Mouse (Mus musculus) heart, postnatal 0 days (tissue): Measurements from ENCODE around the gene Spred2.

ENCODE experiments used
- CTCF ChIP-seq: IDR thresholded peaks from 2 replicates; pipeline ENCODE4 v1.5.1; 2016; ENCODE audit warnings: antibody characterized with exemption, control low read depth, low read depth
- EP300 ChIP-seq: IDR thresholded peaks from 2 replicates; pipeline ENCODE4 v1.6.1; 2016; ENCODE audit warnings: antibody characterized with exemption, low read depth

- no peak for TF ChIP-seq CTCF
- TF ChIP-seq EP300, result no peak
Measured at GRCm38 (mm10) chr11:19918246-19918540, 6.0 kb upstream of the Spred2 start.
